Mouse (Mus musculus): Measurements from ENCODE around the gene Prdm16.

GRCm38 (mm10) chr4:154422431-154422913, 214.2 kb downstream of the Prdm16 start:
- no peak for TF ChIP-seq POLR2A (IDR thresholded peaks at IDR 0.05; ENCODE audit: low read depth, low read length)
- TF ChIP-seq CTCF (IDR thresholded peaks at IDR 0.05; ENCODE audit: extremely low read depth, insufficient read depth, insufficient read length, insufficient replicate concordance): no peak
